Mouse (Mus musculus) hindbrain, embryonic 14.5 days (tissue): Measurements from ENCODE around the gene Cdh26. TPM values are rescaled to one million over a fixed set of nuclear protein-coding genes. Genes with fewer than 3 reads are reported as not detected.

Experiments
- ATAC-seq: fragments of 200-750 bp; cut with Nextera tagmentation; 2 replicates; pipeline ENCODE4 v1.8.0; 2017; ENCODE audit warnings: moderate number of reproducible peaks, mild to moderate bottlenecking, moderate TSS enrichment, moderate library complexity; ENCODE audit not compliant: low FRiP score
- DNase-seq: peaks from one replicate; pipeline ENCODE4 v3.0.0-alpha.2; 2015; ENCODE audit warnings: low spot score
- H3K27ac ChIP-seq: fragments of 300-500 bp; sonication (generic); 2 replicates; pipeline ENCODE4 v1.5.1; 2014; ENCODE audit warnings: mild to moderate bottlenecking, moderate library complexity
- H3K27me3 ChIP-seq: fragments of 300-500 bp; sonication (generic); 2 replicates; pipeline ENCODE4 v1.6.1; 2014; ENCODE audit warnings: mild to moderate bottlenecking, low read length, mixed read lengths; ENCODE audit not compliant: control insufficient read depth, insufficient read depth
- H3K36me3 ChIP-seq: fragments of 300-500 bp; sonication (generic); replicated peaks from 2 replicates; pipeline ENCODE4 v1.6.1; 2014; ENCODE audit not compliant: control insufficient read depth, insufficient read depth
- H3K4me1 ChIP-seq: fragments of 300-500 bp; sonication (generic); replicated peaks from 2 replicates; pipeline ENCODE4 v1.6.1; 2014; ENCODE audit warnings: antibody characterized with exemption, low read length, mixed read lengths; ENCODE audit not compliant: control insufficient read depth, insufficient read depth
- H3K4me2 ChIP-seq: fragments of 300-500 bp; sonication (generic); replicated peaks from 2 replicates; pipeline ENCODE4 v1.6.1; 2014; ENCODE audit warnings: mild to moderate bottlenecking, moderate library complexity
- H3K4me3 ChIP-seq: fragments of 300-500 bp; sonication (generic); replicated peaks from 2 replicates; pipeline ENCODE4 v1.5.1; 2014; ENCODE audit warnings: mild to moderate bottlenecking, low read length
- H3K9ac ChIP-seq: fragments of 300-500 bp; sonication (generic); 2 replicates; pipeline ENCODE4 v1.6.1; 2014
- H3K9me3 ChIP-seq: fragments of 300-500 bp; sonication (generic); 2 replicates; pipeline ENCODE4 v1.6.1; 2016; ENCODE audit warnings: low read length; ENCODE audit not compliant: control insufficient read depth
- WGBS: fragments of 180-500 bp; shearing (Covaris S2); extraction: QIAGEN DNeasy Blood & Tissue Kit; methylation state at CpG from one replicate; pipeline ENCODE4 v1.1.7; 2014; 5-methylcytosine and 5-hydroxymethylcytosine counted together
- polyA plus RNA-seq: library from polyadenylated mRNA; unstranded; fragments of >200 nt; fragmentation: Nextera tagmentation; extraction: Ambion mirVana; gene quantifications from 2 replicates; pipeline ENCODE4 v1.2.1, GENCODE M21; 2014

The Cdh26 gene
- polyA plus RNA-seq, 1 experiment from 2014 or later: 0.21 TPM

GRCm38 (mm10) chr2:178457414-178457813 is 27.1 kb downstream of the Cdh26 start:
- H3K4me2 ChIP-seq: no peak overlapping the region
- no peaks in the 10 kb centered on the region for H3K27me3 ChIP-seq
- H3K9ac ChIP-seq: no peak overlapping the region
- H3K4me3 ChIP-seq: no peak overlapping the region
- WGBS: 91% methylated on average over 6 of the region's 6 CpGs
- ATAC-seq (no peak), DNase-seq (no peak)
- H3K4me1 ChIP-seq: 0 out of 2 replicates have a peak, but pooled peaks cover 4% of the 10 kb centered on the region
- no peak overlapping the region for H3K27ac ChIP-seq
- no peaks in the 10 kb centered on the region for H3K9me3 ChIP-seq
- H3K36me3 ChIP-seq: no peaks in the 10 kb centered on the region

GRCm38 (mm10) chr2:178460353-178460752 is 30.0 kb downstream of the Cdh26 start:
- Histone ChIP-seq H3K4me3 (no peak overlapping the region), H3K4me1 (no peaks in the 10 kb centered on the region), H3K4me2 (no peak overlapping the region), H3K9me3 (no peaks in the 10 kb centered on the region), H3K27ac (no peak overlapping the region), H3K36me3 (no peaks in the 10 kb centered on the region), H3K9ac (no peak overlapping the region), H3K27me3 (no peaks in the 10 kb centered on the region)
- ATAC-seq (no peak), DNase-seq (no peak)
- WGBS: 62% methylated on average over 5 of the region's 5 CpGs

GRCm38 (mm10) chr2:178471546-178472480 is 41.5 kb downstream of the Cdh26 start:
- Histone ChIP-seq H3K4me1 (peaks cover 8% of the 10 kb centered on the region; the same call in 1 of the 2 replicates), H3K27me3 (no peaks in the 10 kb centered on the region), H3K4me3 (no peak overlapping the region), H3K36me3 (no peaks in the 10 kb centered on the region), H3K9ac (no peak overlapping the region), H3K27ac (no peak overlapping the region), H3K9me3 (no peaks in the 10 kb centered on the region), H3K4me2 (no peak overlapping the region)
- DNase-seq: no peak
- WGBS: 74% methylated on average over 17 of the region's 17 CpGs
- ATAC-seq: no peak

- no peak for ATAC-seq
- Histone ChIP-seq H3K36me3 (no peaks in the 10 kb centered on the region), H3K4me2 (no peak overlapping the region), H3K27ac (no peak overlapping the region), H3K9me3 (no peaks in the 10 kb centered on the region), H3K4me1 (peaks cover 8% of the 10 kb centered on the region; the same call in 1 of the 2 replicates), H3K27me3 (no peaks in the 10 kb centered on the region), H3K4me3 (no peak overlapping the region), H3K9ac (no peak overlapping the region)
- DNase-seq: no peak
- 65% methylated on average over 10 of the region's 10 CpGs for WGBS
Measured at GRCm38 (mm10) chr2:178473916-178474315, 43.6 kb downstream of the Cdh26 start.

GRCm38 (mm10) chr2:178477228-178477627 is 46.9 kb downstream of the Cdh26 start:
- no peak for ATAC-seq
- no peak overlapping the region for H3K4me2 ChIP-seq
- no peak overlapping the region for H3K4me3 ChIP-seq
- 0 out of 2 replicates have a peak, but pooled peaks cover under 1% of the 10 kb centered on the region for H3K4me1 ChIP-seq
- no peak for DNase-seq
- no peaks in the 10 kb centered on the region for H3K27me3 ChIP-seq
- no peak overlapping the region for H3K9ac ChIP-seq
- WGBS: 68% methylated on average over 2 of the region's 2 CpGs
- H3K9me3 ChIP-seq: no peaks in the 10 kb centered on the region
- no peak overlapping the region for H3K27ac ChIP-seq
- no peaks in the 10 kb centered on the region for H3K36me3 ChIP-seq

- WGBS: 93% methylated on average over 2 of the region's 2 CpGs
- Histone ChIP-seq H3K27me3 (no peaks in the 10 kb centered on the region), H3K27ac (no peak overlapping the region), H3K4me3 (no peak overlapping the region), H3K4me2 (no peak overlapping the region), H3K9ac (no peak overlapping the region), H3K9me3 (no peaks in the 10 kb centered on the region), H3K36me3 (no peaks in the 10 kb centered on the region), H3K4me1 (no peaks in the 10 kb centered on the region)
- ATAC-seq: no peak
- DNase-seq: no peak
Measured at GRCm38 (mm10) chr2:178479011-178479410, 48.7 kb downstream of the Cdh26 start.

GRCm38 (mm10) chr2:178480932-178481331 is 50.6 kb downstream of the Cdh26 start:
- no peak overlapping the region for H3K4me2 ChIP-seq
- ATAC-seq (no peak), DNase-seq (no peak)
- no peaks in the 10 kb centered on the region for H3K36me3 ChIP-seq
- no peaks in the 10 kb centered on the region for H3K9me3 ChIP-seq
- no peak overlapping the region for H3K27ac ChIP-seq
- no peak overlapping the region for H3K4me3 ChIP-seq
- H3K4me1 ChIP-seq: no peaks in the 10 kb centered on the region
- WGBS: 93% methylated on average over 2 of the region's 2 CpGs
- no peak overlapping the region for H3K9ac ChIP-seq
- no peaks in the 10 kb centered on the region for H3K27me3 ChIP-seq

GRCm38 (mm10) chr2:178483462-178483861 is 53.1 kb downstream of the Cdh26 start:
- Histone ChIP-seq H3K27ac (no peak overlapping the region), H3K9ac (no peak overlapping the region), H3K4me3 (no peak overlapping the region), H3K9me3 (no peaks in the 10 kb centered on the region), H3K27me3 (no peaks in the 10 kb centered on the region), H3K36me3 (no peaks in the 10 kb centered on the region), H3K4me2 (no peak overlapping the region), H3K4me1 (no peaks in the 10 kb centered on the region)
- 58% methylated on average over 10 of the region's 10 CpGs for WGBS
- no peak for DNase-seq
- no peak; the same call in 1 of the 2 replicates for ATAC-seq

- no peak overlapping the region for H3K4me3 ChIP-seq
- 77% methylated on average over 4 of the region's 4 CpGs for WGBS
- DNase-seq: no peak
- H3K36me3 ChIP-seq: no peaks in the 10 kb centered on the region
- H3K9ac ChIP-seq: no peak overlapping the region
- no peaks in the 10 kb centered on the region for H3K27me3 ChIP-seq
- no peaks in the 10 kb centered on the region for H3K4me1 ChIP-seq
- no peak for ATAC-seq
- no peak overlapping the region for H3K4me2 ChIP-seq
- H3K27ac ChIP-seq: no peak overlapping the region
- H3K9me3 ChIP-seq: no peaks in the 10 kb centered on the region
Measured at GRCm38 (mm10) chr2:178488276-178488675, 57.9 kb downstream of the Cdh26 start.
